In genomic region chr13:48562336-48562735, GRCm38 (mm10) we compare ENCODE assay signal across 22 mouse cellular contexts. TPM values are rescaled to one million over a fixed set of nuclear protein-coding genes. Genes with fewer than 3 reads are reported as not detected.
DNase-seq lines count a peak whose midpoint lies in the region; ATAC-seq lines count a peak whose summit lies in the region.
"Had no signal": no experiment of that assay in that cellular context is flagged by ENCODE, and none has a peak within 500 bp of the region (broad histone marks: within the 10 kb centered on the region; RNA-seq: fewer than 3 reads in every experiment).

No protein-coding gene starts in this region.

- no peak overlapping the region for H3K4me3 ChIP-seq in heart, embryonic 10.5 days
- H3K4me3 ChIP-seq in liver, embryonic 12.5 days, result no peak overlapping the region
- H3K4me3 ChIP-seq: embryonic facial prominence, embryonic 15.5 days; erythroblast, embryonic 14.5 days; forebrain, embryonic 10.5 days; heart, embryonic 13.5 days; hindbrain, embryonic 13.5 days; intestine, embryonic 15.5 days had no signal

- H3K27me3 ChIP-seq in heart, embryonic 10.5 days (ENCODE audit: insufficient read depth, poor library complexity, severe bottlenecking), result no peaks in the 10 kb centered on the region
- no peaks in the 10 kb centered on the region for H3K27me3 ChIP-seq in liver, embryonic 12.5 days (replicated peaks)
- H3K27me3 ChIP-seq: CH12.LX; embryonic facial prominence, embryonic 15.5 days; heart, embryonic 13.5 days; hindbrain, embryonic 13.5 days; intestine, embryonic 15.5 days; Patski had no signal

- intact Hi-C loops in heart, postnatal 14 days (cut with DNase I), result no loop called here
- intact Hi-C loops in heart, postnatal 25 days (cut with DNase I), result no loop called here

- H3K9ac ChIP-seq in liver, embryonic 12.5 days, result no peak overlapping the region
- H3K9ac ChIP-seq: embryonic facial prominence, embryonic 15.5 days; heart, embryonic 13.5 days; hindbrain, embryonic 13.5 days; intestine, embryonic 15.5 days had no signal

- H3K9me3 ChIP-seq in heart, embryonic 10.5 days, result no peaks in the 10 kb centered on the region
- H3K9me3 ChIP-seq in liver, embryonic 12.5 days (replicated peaks), result no peaks in the 10 kb centered on the region; the same call in 1 of the 2 replicates
- H3K9me3 ChIP-seq: embryonic facial prominence, embryonic 15.5 days; forebrain, embryonic 10.5 days; heart, embryonic 13.5 days; hindbrain, embryonic 13.5 days; intestine, embryonic 15.5 days had no signal

- H3K4me1 ChIP-seq in heart, embryonic 10.5 days, result peaks cover 10% of the 10 kb centered on the region
- H3K4me1 ChIP-seq in liver, embryonic 12.5 days, result no peaks in the 10 kb centered on the region

- H3K27ac ChIP-seq in heart, embryonic 10.5 days, result no peak overlapping the region
- H3K27ac ChIP-seq in liver, embryonic 12.5 days, result no peak overlapping the region
- H3K27ac ChIP-seq: embryonic facial prominence, embryonic 15.5 days; forebrain, embryonic 10.5 days; heart, embryonic 13.5 days; hindbrain, embryonic 13.5 days; intestine, embryonic 15.5 days had no signal

- DNase-seq in heart, adult 11 months, result peak; percentile 96
- DNase-seq in heart, embryonic 10.5 days (ENCODE audit: low spot score), result no peak
- peak; percentile 39 to 55 for DNase-seq in heart, postnatal 14 days
- DNase-seq in heart, postnatal 25 days (ENCODE audit: low spot score), result no peak
- peak; percentile 53 for DNase-seq in R1 (ENCODE audit: low read depth, low spot score)
- peak; percentile 37 for DNase-seq in gastrocnemius, postnatal 10 days
- DNase-seq: adrenal gland, adult 2 months; adrenal gland, postnatal 25 days; cerebellum, adult 18-20 months; embryo, embryonic 11 days; kidney, adult 18-20 months had no signal

- no peak overlapping the region for H3K4me2 ChIP-seq in liver, embryonic 12.5 days
- H3K4me2 ChIP-seq: embryonic facial prominence, embryonic 15.5 days; heart, embryonic 13.5 days; hindbrain, embryonic 13.5 days; intestine, embryonic 15.5 days had no signal

- no peaks in the 10 kb centered on the region for H3K36me3 ChIP-seq in heart, embryonic 10.5 days
- no peaks in the 10 kb centered on the region for H3K36me3 ChIP-seq in liver, embryonic 12.5 days
- H3K36me3 ChIP-seq: embryonic facial prominence, embryonic 15.5 days; forebrain, embryonic 10.5 days; heart, embryonic 13.5 days; hindbrain, embryonic 13.5 days; intestine, embryonic 15.5 days had no signal

- WGBS in heart, embryonic 10.5 days, result 82% methylated on average over 5 of the region's 5 CpGs
- 76% methylated on average over 5 of the region's 5 CpGs for WGBS in liver, embryonic 12.5 days (ENCODE audit: insufficient replicate concordance)

- ATAC-seq in liver, embryonic 12.5 days, result no peak
- ATAC-seq: forebrain, embryonic 14.5 days; intestine, embryonic 15.5 days; Patski had no signal

RNA-seq across cellular contexts. Expression of gene A830005F24Rik, which starts 49.0 kb away (rescaled TPM):
- 1.6 and 2.0 TPM in 2 replicates for polyA plus RNA-seq in heart, embryonic 10.5 days (2016; fragmentation: Nextera tagmentation; extraction: Ambion mirVana)
- not detected for total RNA-seq in heart, postnatal 14 days (2021)
- not detected for total RNA-seq in heart, postnatal 25 days (2021)
- not detected for total RNA-seq in gastrocnemius, postnatal 10 days (2021)
- 0.32 and 0.35 TPM in 2 replicates for polyA plus RNA-seq in liver, embryonic 12.5 days (2016; fragmentation: Nextera tagmentation; extraction: Ambion mirVana)
- total RNA-seq: adrenal gland, adult 2 months; adrenal gland, postnatal 25 days; gastrocnemius, postnatal 4 days had no signal
- polyA plus RNA-seq: adrenal gland, adult 2 months; erythroblast, embryonic 14.5 days had no signal

RNA-seq across cellular contexts. Expression of gene Zfp169, which starts 49.1 kb away (rescaled TPM):
- polyA plus RNA-seq in heart, embryonic 10.5 days (2016; fragmentation: Nextera tagmentation; extraction: Ambion mirVana), result 2.7 and 3.6 TPM in 2 replicates
- total RNA-seq in heart, postnatal 14 days (2021), result 1 to 10 TPM; 4.6 to 5.5 TPM
- total RNA-seq in heart, postnatal 25 days (2021), result 1 to 10 TPM; 4.6 to 5.0 TPM
- total RNA-seq in gastrocnemius, postnatal 10 days (2021), result 1 to 10 TPM; 2.8 to 3.1 TPM
- polyA plus RNA-seq in liver, embryonic 12.5 days (2016; fragmentation: Nextera tagmentation; extraction: Ambion mirVana), result 1.6 and 2.5 TPM in 2 replicates

Comparison
In these comparisons a context has a peak if more than half of its experiments do, and no peak if none do; other contexts are left out.
1. DNase-seq: peak in heart, adult 11 months (single experiment), heart, postnatal 14 days (2 of 2), R1 (single experiment) and gastrocnemius, postnatal 10 days (single experiment); none in heart, embryonic 10.5 days (single experiment) and heart, postnatal 25 days (single experiment).